Mouse (Mus musculus): ENCODE measurements around the gene Foxd4.
"Not testable (repeated sequence)": the region's sequence is repeated elsewhere in the genome, so short reads cannot be mapped to it uniquely, and the experiment has no call there.

The Foxd4 gene

DNA sequence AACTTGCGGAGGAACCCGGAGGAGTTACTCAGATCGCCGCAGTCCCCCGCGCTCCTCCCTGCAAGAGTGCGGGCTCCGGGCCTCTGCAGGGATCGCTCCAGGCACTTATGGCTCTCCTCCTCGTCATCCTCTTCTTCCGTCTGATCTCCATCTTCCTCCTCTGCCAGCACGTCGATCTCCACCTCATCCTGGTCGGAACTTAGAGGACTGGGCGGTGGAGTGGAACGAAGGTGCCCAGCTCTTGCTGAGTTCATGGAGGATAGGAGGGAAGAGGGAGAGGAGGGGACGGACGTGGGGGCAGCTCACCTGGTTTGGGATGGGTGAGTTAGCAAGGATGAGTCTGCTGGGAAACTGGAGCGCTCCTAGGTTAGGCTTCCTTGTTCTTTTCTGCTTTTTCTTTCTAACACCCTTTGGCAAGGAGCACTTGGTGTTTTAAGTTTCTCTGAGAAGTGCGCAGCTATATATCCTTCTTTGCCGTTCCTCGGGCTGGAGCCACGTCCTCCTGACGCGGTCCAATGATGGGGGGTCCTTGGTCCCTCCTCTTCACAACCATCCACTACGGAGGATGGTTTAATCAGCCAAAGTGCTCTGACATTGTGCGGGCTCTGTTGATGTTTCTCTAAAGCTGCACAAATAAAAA is at the start of gene Foxd4:
Foxd4 (minus strand) TSS at position 617 of the 640 bp plus-strand sequence.
- DNase-seq = no peak

DNA sequence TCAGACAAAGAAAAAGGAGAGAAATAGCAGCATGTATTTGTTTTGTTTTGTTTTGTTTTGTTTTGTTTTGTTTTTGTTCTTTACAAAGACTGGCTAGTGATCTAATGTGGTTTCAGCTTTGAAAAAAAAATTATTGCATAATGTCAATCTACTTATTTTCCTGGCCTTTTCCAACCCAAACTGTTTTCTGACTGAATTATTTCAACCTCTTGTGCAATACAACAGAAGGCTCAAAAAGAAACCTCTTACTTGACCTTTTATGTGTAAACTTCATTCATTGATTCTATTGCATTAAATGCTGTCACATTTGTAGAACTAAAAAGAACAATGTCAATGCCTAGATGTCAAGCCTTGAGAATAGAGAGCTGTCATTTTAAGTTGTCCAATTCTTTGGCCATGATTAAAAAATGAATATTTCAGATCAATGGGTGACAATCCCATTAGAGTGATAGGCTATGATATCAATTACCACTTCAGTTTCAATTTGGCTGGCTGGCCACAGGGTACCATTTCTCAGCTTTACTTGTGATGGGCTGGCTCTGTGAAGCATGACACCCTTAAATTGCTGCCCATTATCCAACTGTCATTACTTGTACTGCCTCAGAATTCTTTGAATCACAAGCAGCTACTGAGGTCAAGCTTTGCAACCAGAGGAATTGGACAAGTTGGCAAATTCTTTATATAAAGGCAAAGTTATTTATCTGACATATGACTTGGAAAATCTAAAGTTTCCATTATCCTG is 44.7 kb upstream of the Foxd4 start:
- no peak for DNase-seq

DNA sequence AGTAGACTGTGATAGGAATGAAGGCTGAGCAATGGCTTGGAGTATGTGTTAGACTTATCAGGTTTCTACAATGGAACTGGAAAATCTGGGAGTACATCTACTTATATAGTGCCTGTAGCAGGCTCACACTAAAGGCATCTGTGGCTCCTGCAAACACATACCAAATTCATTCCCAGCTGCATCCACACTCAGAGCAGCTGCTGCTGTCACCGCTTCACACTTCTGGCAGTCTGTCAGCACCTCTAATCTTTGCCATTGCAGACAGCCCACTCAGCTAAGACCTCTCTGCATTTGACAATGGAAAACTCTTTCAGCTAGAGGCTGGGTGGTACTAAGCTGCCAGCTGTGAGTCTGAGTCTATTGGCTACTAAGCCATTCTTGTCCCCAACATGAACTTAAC is 36.1 kb upstream of the Foxd4 start:
- no peak for DNase-seq

GRCm38 (mm10) chr19:24929041-24929440 is 28.0 kb upstream of the Foxd4 start:
- no peak for DNase-seq

DNA sequence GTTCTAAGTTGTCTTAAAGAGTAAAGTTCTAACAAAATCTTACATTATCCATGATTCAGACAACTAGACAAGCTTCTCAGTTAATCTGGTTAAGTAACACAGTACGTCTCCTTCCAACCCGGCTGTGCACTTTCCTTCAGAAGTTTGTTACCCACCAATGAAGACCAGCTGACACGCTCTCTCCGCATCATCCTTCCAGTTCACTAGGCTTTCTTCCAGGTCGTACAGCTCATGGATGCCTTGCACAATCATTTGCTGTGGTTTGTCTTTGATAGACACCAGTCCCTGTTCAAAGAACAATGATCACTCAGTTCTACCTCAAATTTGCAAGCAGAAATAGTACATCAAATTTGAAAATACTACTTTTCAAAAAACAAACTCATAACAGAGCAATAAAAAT is 19.9 kb upstream of the Foxd4 start:
- DNase-seq = no peak

- no peak for DNase-seq
Observed at GRCm38 (mm10) chr19:24908385-24909155, 7.6 kb upstream of the Foxd4 start.

- DNase-seq = no peak
Observed at GRCm38 (mm10) chr19:24907655-24908054, 6.7 kb upstream of the Foxd4 start.

DNA sequence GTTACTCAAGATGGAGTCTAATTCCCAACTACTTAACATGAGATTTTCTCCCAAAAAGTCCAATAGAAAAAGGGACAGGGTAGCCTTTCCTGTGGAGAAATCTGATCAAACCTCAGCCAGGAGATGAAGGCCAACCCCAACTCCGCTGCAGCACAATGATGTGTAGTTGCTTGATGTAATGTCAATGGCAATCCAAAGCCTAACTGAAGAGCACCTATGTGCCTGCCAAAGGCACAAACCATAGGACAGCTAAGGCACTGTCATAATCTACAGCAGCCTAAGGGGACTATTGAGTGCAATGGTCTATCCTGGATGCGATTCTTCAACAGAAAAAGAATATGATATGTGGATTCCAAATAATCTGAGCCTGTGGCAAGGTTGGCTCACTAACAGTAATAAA is 1.8 kb upstream of the Foxd4 start:
- no peak for DNase-seq

- no peak for DNase-seq
Observed at GRCm38 (mm10) chr19:24902256-24902655, 1.3 kb upstream of the Foxd4 start.

DNA sequence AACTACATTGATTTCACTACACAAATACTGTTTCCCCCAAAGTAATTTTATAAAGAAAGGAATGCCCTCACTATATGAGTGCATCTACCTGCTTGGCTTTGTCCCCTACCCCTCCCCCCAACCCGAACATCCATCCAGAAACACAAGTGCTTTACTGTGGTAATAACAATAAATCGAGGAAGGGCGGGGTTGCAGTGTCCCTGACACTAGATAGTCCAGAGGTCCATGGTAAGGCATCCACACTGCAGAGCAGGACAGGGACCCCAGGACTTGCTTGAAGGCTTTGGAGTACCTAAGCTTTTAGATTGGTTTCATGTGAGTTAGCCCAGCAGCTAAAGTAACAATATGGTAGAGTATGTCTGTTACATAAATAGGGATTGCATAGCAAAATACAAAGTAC is 669 bp upstream of the Foxd4 start:
- DNase-seq = no peak

GRCm38 (mm10) chr19:24899578-24900544 is 1.1 kb downstream of the Foxd4 start:
- no peak for DNase-seq

GRCm38 (mm10) chr19:24898737-24899577 is 2.0 kb downstream of the Foxd4 start:
- peak in 1 of 2 experiments; percentile 6 for DNase-seq

GRCm38 (mm10) chr19:24897896-24898736 is 2.9 kb downstream of the Foxd4 start:
- no peak for DNase-seq

DNA sequence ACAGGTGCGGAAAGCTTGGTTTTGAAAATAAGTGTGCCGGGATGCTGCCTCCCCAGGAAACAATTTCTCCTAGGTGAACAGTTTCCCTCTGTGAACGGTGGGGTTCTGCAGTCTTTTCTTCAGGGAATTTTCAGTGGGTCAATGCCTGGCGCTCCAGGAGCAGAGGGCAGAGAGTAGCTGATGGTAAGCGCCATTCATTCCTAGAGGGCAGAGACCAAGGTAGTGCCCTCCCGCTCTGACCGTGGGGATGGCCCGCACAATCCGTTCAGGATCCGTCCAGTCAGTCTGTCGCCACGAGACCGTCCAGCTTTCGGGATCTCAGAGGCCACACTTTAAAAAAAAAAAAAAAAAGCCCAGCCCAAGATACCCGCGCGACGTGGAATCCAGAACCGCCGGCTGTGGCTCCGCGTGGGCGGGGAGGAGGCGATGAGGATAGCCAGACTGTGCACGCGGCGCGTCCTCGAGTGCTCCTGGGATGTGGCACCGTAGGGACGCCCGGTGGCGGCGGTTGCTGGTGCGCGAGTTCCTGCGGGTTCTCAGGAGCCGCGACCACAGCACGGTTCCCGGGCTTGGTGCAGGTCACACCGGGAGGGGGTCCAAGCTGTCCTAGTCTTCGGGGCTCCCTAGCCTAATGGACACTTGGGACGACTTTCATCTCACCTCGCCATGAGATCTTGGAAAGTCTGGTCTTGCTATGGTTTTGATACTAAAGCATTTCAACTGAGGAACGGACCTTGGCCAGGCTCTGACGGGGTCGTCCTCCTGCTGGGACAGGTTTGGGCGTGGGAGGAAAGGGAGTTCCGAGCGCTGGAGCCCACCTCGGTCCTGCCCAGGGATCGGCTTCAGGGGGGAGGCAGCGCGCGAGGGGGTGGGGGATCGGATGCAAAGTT is 3.7 kb downstream of the Foxd4 start:
- no peak for DNase-seq

GRCm38 (mm10) chr19:24896536-24896935 is 4.5 kb downstream of the Foxd4 start:
- no peak for DNase-seq

GRCm38 (mm10) chr19:24886888-24887287 is 14.1 kb downstream of the Foxd4 start:
- no peak for DNase-seq

- peak; percentile 31 to 58 for DNase-seq
Observed at GRCm38 (mm10) chr19:24885504-24885903, 15.5 kb downstream of the Foxd4 start.

- DNase-seq = no peak
Observed at GRCm38 (mm10) chr19:24881237-24881636, 19.8 kb downstream of the Foxd4 start.

DNA sequence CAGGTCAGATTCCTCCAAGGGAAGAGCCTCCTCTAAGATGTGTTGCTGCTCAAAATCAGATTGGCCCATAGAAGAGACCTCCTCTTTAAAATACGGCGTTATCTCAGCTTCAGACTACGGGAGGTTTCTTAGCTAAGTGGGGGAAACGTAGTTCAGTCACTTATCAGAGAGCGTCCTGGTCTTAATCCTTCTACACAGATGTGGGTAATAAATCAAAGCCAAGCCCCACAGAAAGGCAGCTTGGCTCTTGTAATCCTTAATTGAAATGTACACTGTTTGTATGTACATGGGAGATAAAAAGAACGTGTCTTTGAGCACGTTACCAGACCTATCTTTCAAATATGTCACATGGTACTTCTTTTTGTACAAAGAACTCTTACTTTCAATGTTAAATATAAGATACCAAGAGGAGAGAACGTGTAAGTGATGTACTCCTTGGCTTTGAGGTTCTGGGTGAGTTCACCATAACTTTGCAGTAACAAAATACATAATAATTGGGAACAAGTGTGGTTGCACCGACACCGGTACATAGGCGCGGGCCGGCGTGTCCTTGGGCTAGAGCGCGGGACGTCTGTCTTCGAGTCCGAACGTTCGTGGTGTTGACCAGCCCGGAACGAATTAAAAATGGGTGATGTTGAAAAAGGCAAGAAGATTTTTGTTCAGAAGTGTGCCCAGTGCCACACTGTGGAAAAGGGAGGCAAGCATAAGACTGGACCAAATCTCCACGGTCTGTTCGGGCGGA is 25.7 kb downstream of the Foxd4 start, which contains the start of gene Gm10053:
Gm10053 (plus strand) TSS at position 558 of the 742 bp plus-strand sequence.
- DNase-seq = not testable (repeated sequence)

All from cerebellum, postnatal 36 days (tissue).